Mouse (Mus musculus) thymus, adult 2 months (tissue): ENCODE measurements at regions not wholly inside any gene's neighbourhood (a gene's known extent, or its start where the extent isn't known, plus 50 kb on each side); places are given as distances from the start of the nearest gene placed in this dataset.

ENCODE experiments used
- CTCF ChIP-seq: fragments of 200-500 bp; IDR thresholded peaks from 2 replicates; pipeline ENCODE4 v1.5.1; 2012; ENCODE audit warnings: mild to moderate bottlenecking, control low read depth, low read length, moderate library complexity, borderline replicate concordance; ENCODE audit not compliant: control insufficient read depth, poor library complexity, insufficient read depth; ENCODE audit errors: extremely low read depth
- POLR2A ChIP-seq: fragments of 200-500 bp; IDR thresholded peaks from 2 replicates; pipeline ENCODE4 v1.6.1; 2012; ENCODE audit warnings: mild to moderate bottlenecking, low read length, control low read depth, moderate library complexity; ENCODE audit not compliant: control insufficient read depth, poor library complexity, insufficient read depth; ENCODE audit errors: extremely low read depth

- TF ChIP-seq CTCF (no peak), POLR2A (no peak)
Measured at GRCm38 (mm10) chr2:133134878-133135277, 189.2 kb upstream of the Fermt1 start.
